Mouse (Mus musculus) brain, embryonic 14.5 days (tissue): ENCODE data around the gene Kazn.

Source experiments
- CTCF ChIP-seq: fragments of 200-500 bp; IDR thresholded peaks from 2 replicates; pipeline ENCODE4 v1.5.1; 2012; ENCODE audit warnings: inconsistent platforms, mild to moderate bottlenecking, moderate library complexity, borderline replicate concordance; ENCODE audit not compliant: insufficient read depth, insufficient read length; ENCODE audit errors: extremely low read depth
- POLR2A ChIP-seq: fragments of 200-500 bp; IDR thresholded peaks from 2 replicates; pipeline ENCODE4 v1.6.1; 2012; ENCODE audit warnings: mild to moderate bottlenecking, inconsistent platforms, borderline replicate concordance; ENCODE audit not compliant: poor library complexity, insufficient read depth, insufficient read length, severe bottlenecking; ENCODE audit errors: extremely low read depth

- TF ChIP-seq CTCF (no peak), POLR2A (no peak)
Observed at GRCm38 (mm10) chr4:142183015-142183414, 56.2 kb downstream of the Kazn start.
